Comparison of ENCODE assay signal across 8 mouse cellular contexts in the genomic region with DNA sequence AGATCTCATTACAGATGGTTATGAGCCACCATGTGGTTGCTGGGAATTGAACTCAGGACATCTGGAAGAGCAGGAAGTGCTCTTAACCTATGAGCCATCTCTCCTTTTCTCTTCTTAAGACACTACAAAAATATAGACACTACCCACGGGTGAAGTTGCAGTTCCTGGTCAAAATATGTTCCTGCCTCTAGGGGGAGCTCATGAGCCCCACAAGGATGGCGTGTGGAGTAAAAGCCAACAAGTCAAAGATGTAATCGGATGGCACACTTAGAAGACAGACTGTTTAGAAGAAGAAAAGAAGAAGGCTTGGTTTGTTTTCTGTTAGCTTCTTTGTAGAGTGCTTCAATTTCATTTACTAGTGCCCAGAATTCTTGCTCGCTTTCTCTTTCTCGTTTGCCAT.
A peak's percentile ranks its signal among the peaks of the same experiment; 100 is the strongest.
DNase-seq lines count a peak whose midpoint lies in the region; ATAC-seq lines count a peak whose summit lies in the region.

No protein-coding gene starts in this region.

- WGBS in heart, embryonic 11.5 days (ENCODE audit: insufficient replicate concordance), result 39% methylated on average over 5 of the region's 5 CpGs

- no peak for ATAC-seq in heart, embryonic 11.5 days (replicated peaks; ENCODE audit: insufficient number of reproducible peaks, low FRiP score, low TSS enrichment)
- peak; percentile 91 for ATAC-seq in megakaryocyte, adult 5-6 weeks (ENCODE audit: poor library complexity, severe bottlenecking)

- no peak overlapping the region for H3K4me2 ChIP-seq in heart, embryonic 11.5 days

- no peaks in the 10 kb centered on the region for H3K36me3 ChIP-seq in heart, embryonic 11.5 days (ENCODE audit: control insufficient read depth, insufficient read depth, low read length)

- no peaks in the 10 kb centered on the region for H3K4me1 ChIP-seq in heart, embryonic 11.5 days (ENCODE audit: control insufficient read depth, insufficient read depth, low read length)

- no peaks in the 10 kb centered on the region for H3K27me3 ChIP-seq in heart, embryonic 11.5 days (ENCODE audit: control insufficient read depth, insufficient read depth, low read length)

- H3K9me3 ChIP-seq in heart, embryonic 11.5 days (replicated peaks; ENCODE audit: control insufficient read depth, low read length), result no peaks in the 10 kb centered on the region

- H3K27ac ChIP-seq in heart, embryonic 11.5 days (ENCODE audit: low read depth, low read length), result no peak overlapping the region

- H3K9ac ChIP-seq in heart, embryonic 11.5 days (ENCODE audit: low read depth, low read length), result no peak overlapping the region

- peak; percentile 4 to 26 for DNase-seq in heart, adult 18-20 months
- DNase-seq in urinary bladder, postnatal 14 days (ENCODE audit: low spot score), result peak; percentile 13
- no peak for DNase-seq in urinary bladder, adult 2 months (ENCODE audit: low spot score)
- peak; percentile 57 to 75 for DNase-seq in cerebellum, postnatal 25 days
- DNase-seq in kidney, postnatal 36 days, result peak; percentile 19 to 70
- DNase-seq in thymus, postnatal 36 days, result peak; percentile 2 to 9

- H3K4me3 ChIP-seq in heart, embryonic 11.5 days (ENCODE audit: low read depth, low read length), result no peak overlapping the region
